Mouse (Mus musculus) kidney, embryonic 14.5 days (tissue): ENCODE measurements around the gene Tmem151a. TPM values are rescaled to one million over a fixed set of nuclear protein-coding genes. Genes with fewer than 3 reads are reported as not detected.

Experiments
- ATAC-seq: fragments of 200-750 bp; cut with Nextera tagmentation; 2 replicates; pipeline ENCODE4 v1.8.0; 2017; ENCODE audit warnings: moderate number of reproducible peaks, mild to moderate bottlenecking, moderate TSS enrichment, moderate library complexity; ENCODE audit not compliant: low FRiP score, low TSS enrichment
- H3K27ac ChIP-seq: fragments of 300-500 bp; sonication (generic); 2 replicates; pipeline ENCODE4 v1.5.1; 2014; ENCODE audit warnings: low read depth, mild to moderate bottlenecking, low read length, moderate library complexity, mixed read lengths
- H3K27me3 ChIP-seq: fragments of 300-500 bp; sonication (generic); 2 replicates; pipeline ENCODE4 v1.6.1; 2014; ENCODE audit warnings: mild to moderate bottlenecking, low read length; ENCODE audit not compliant: control insufficient read depth, insufficient read depth
- H3K36me3 ChIP-seq: fragments of 300-500 bp; sonication (generic); 2 replicates; pipeline ENCODE4 v1.6.1; 2014; ENCODE audit warnings: low read length, mixed read lengths; ENCODE audit not compliant: control insufficient read depth, insufficient read depth
- H3K4me1 ChIP-seq: fragments of 300-500 bp; sonication (generic); 2 replicates; pipeline ENCODE4 v1.6.1; 2014; ENCODE audit warnings: low read length, mixed read lengths; ENCODE audit not compliant: control insufficient read depth, insufficient read depth
- H3K4me2 ChIP-seq: fragments of 300-500 bp; sonication (generic); replicated peaks from 2 replicates; pipeline ENCODE4 v1.6.1; 2014; ENCODE audit warnings: low read depth, mild to moderate bottlenecking, low read length
- H3K4me3 ChIP-seq: fragments of 300-500 bp; sonication (generic); 2 replicates; pipeline ENCODE4 v1.5.1; 2014; ENCODE audit warnings: mild to moderate bottlenecking, low read length
- H3K9ac ChIP-seq: fragments of 300-500 bp; sonication (generic); 2 replicates; pipeline ENCODE4 v1.6.1; 2014; ENCODE audit warnings: low read depth, mild to moderate bottlenecking, low read length, moderate library complexity
- H3K9me3 ChIP-seq: fragments of 300-500 bp; sonication (generic); 2 replicates; pipeline ENCODE4 v1.6.1; 2016; ENCODE audit warnings: low read length; ENCODE audit not compliant: control insufficient read depth
- WGBS: fragments of 180-500 bp; shearing (Covaris S2); extraction: QIAGEN DNeasy Blood & Tissue Kit; methylation state at CpG from one replicate; pipeline ENCODE4 v1.1.7; 2014; 5-methylcytosine and 5-hydroxymethylcytosine counted together
- polyA plus RNA-seq: library from polyadenylated mRNA; unstranded; fragments of >200 nt; fragmentation: Nextera tagmentation; extraction: Ambion mirVana; gene quantifications from 2 replicates; pipeline ENCODE4 v1.2.1, GENCODE M21; 2014

The Tmem151a gene
- polyA plus RNA-seq, 1 experiment from 2014 or later: 1.7 TPM

DNA sequence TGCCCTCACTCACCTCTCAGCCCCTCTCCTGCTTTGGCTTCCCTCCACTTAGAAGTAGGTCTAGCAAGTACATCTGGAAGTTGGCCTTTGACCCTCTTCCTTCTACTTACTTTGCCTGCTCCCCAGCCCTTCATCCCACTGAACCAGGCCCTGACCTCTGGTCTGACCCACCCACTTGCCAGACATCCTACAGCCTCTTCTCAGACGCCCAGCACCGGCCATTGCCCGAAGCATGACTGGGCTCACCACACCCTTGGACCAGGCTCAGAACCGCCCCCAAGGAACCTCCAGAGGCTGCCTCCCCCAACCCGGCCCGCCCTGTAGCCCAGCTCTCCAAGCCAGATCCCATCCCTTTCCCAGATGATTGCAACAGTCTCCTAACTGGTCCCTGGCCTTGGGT lies 22.9 kb downstream of the Tmem151a start:
- no peak overlapping the region for H3K4me2 ChIP-seq
- ATAC-seq: no peak
- no peaks in the 10 kb centered on the region for H3K9me3 ChIP-seq
- H3K4me3 ChIP-seq: no peak overlapping the region
- no peaks in the 10 kb centered on the region for H3K36me3 ChIP-seq
- H3K4me1 ChIP-seq: peaks cover 47% of the 10 kb centered on the region
- no peak overlapping the region for H3K27ac ChIP-seq
- H3K9ac ChIP-seq: no peak overlapping the region
- H3K27me3 ChIP-seq: no peaks in the 10 kb centered on the region
- WGBS: 55% methylated on average over 6 of the region's 6 CpGs

GRCm38 (mm10) chr19:5062041-5062440 lies 23.3 kb downstream of the Tmem151a start:
- Histone ChIP-seq H3K4me1 (peaks cover 44% of the 10 kb centered on the region), H3K27ac (no peak overlapping the region), H3K4me2 (no peak overlapping the region), H3K9me3 (no peaks in the 10 kb centered on the region), H3K9ac (no peak overlapping the region), H3K36me3 (no peaks in the 10 kb centered on the region), H3K27me3 (no peaks in the 10 kb centered on the region), H3K4me3 (no peak overlapping the region)
- 89% methylated on average over 5 of the region's 5 CpGs for WGBS
- no peak for ATAC-seq

DNA sequence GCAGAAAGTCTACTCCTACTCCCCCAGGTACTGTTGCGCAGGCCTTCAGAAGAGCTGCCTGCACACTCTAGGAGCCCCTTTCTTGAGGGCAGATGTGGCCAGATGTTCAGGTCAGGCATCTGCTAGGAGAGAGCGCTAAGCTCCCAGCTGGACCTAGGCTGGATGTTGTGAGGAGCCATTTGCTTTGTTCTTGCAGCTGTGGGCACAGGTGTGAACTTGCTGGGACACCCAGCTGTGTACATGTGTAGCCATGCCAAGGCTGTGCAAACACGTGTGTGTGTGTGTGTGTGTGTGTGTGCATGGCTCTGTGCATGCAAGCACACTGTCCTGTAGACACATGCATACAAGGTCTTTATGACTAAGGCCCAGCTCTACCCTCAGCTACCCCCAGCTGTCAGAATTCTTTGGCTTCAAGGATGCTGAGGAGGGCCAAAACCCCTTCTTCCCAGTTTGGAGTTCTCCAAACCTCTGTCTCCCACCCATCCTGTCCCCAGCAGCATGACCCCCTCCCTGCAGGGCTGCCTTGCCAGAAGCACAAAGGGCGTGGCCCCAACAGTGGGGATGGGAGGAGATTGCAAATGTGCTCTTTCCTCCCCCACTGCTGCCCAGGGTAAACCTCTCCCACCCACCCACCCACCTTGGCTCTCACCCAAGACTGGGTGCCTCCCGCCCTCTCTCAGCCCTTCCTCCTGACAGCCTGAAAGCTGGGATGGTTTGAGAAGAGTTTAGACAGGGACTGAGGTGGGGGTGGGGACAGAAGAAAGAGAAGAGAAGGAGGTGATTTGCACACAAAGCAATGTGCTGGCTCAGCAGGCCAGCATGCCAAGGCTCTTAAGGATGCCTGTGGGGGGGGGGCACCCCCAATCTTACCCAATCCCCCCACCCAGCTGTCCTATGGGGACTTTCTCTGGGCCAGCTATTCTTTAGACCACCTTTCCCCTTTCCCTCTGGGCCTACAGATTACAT lies 24.7 kb downstream of the Tmem151a start:
- H3K27me3 ChIP-seq: no peaks in the 10 kb centered on the region
- ATAC-seq: peak; percentile 5; the same call in 1 of the 2 replicates
- H3K9ac ChIP-seq: no peak overlapping the region
- H3K36me3 ChIP-seq: no peaks in the 10 kb centered on the region
- no peak overlapping the region for H3K4me2 ChIP-seq
- peak overlapping the region; percentile 85 for H3K27ac ChIP-seq
- peaks cover 50% of the 10 kb centered on the region for H3K4me1 ChIP-seq
- H3K9me3 ChIP-seq: no peaks in the 10 kb centered on the region
- WGBS: 27% methylated on average over 5 of the region's 5 CpGs
- H3K4me3 ChIP-seq: no peak overlapping the region

GRCm38 (mm10) chr19:5058801-5059771 lies 26.2 kb downstream of the Tmem151a start:
- Histone ChIP-seq H3K27ac (peak overlapping the region; percentile 85), H3K4me2 (peak overlapping the region; percentile 12), H3K4me1 (peaks cover 41% of the 10 kb centered on the region), H3K9ac (no peak overlapping the region), H3K4me3 (no peak overlapping the region), H3K9me3 (no peaks in the 10 kb centered on the region), H3K27me3 (no peaks in the 10 kb centered on the region), H3K36me3 (no peaks in the 10 kb centered on the region)
- peak; percentile 48 for ATAC-seq
- WGBS: 10% methylated on average over 10 of the region's 10 CpGs

- WGBS: 26% methylated on average over 16 of the region's 16 CpGs
- Histone ChIP-seq H3K4me2 (no peak overlapping the region), H3K9ac (no peak overlapping the region), H3K4me1 (peaks cover 41% of the 10 kb centered on the region), H3K4me3 (no peak overlapping the region), H3K27me3 (peaks cover 6% of the 10 kb centered on the region; the same call in 1 of the 2 replicates), H3K9me3 (no peaks in the 10 kb centered on the region), H3K27ac (peak overlapping the region; percentile 85; the same call in 1 of the 2 replicates), H3K36me3 (no peaks in the 10 kb centered on the region)
- ATAC-seq: no peak
Observed at GRCm38 (mm10) chr19:5057876-5058775, 27.2 kb downstream of the Tmem151a start.

DNA sequence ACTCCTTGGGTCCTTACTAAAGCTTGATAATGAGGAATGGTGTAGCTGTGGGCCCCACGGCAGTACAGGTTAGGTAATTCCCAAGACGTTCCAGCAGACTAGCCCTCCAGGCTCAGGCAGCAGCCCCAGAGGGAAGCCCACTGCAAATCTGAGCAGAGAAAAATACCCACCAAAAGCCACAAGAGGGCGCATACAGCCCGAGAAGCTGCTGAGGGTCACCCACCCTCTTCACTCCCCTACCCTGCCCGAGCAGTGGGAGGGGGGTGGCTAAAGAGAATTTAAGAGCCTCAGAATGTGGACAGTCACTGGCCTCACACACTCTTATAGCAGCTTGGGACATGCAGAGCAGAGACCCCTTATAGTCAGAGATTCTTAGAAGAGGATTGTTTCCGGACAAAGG lies 29.1 kb downstream of the Tmem151a start:
- Histone ChIP-seq H3K27me3 (peaks cover 25% of the 10 kb centered on the region), H3K4me3 (no peak overlapping the region), H3K27ac (no peak overlapping the region), H3K4me2 (no peak overlapping the region), H3K9ac (no peak overlapping the region), H3K4me1 (peaks cover 54% of the 10 kb centered on the region), H3K9me3 (no peaks in the 10 kb centered on the region), H3K36me3 (no peaks in the 10 kb centered on the region)
- no peak for ATAC-seq
- 13% methylated on average over 6 of the region's 6 CpGs for WGBS

DNA sequence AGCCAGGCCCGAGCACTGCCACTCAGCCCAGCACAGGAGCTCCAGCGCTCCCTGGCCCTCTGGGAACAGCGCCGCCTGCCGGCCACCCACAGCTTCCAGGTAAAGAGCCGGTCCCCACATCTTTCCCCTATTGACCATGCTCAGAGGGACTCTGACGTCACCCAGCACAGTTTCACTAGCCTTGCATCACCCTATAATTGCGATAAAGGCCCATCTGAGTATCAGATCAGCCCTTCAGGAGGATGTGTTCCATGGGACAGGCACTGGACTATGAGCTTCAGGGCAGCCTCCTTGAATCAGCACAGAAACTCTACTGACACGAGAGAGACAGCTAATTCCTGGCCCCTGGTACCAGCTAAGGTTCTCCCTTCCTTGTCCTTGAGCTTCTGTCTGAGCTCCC lies 31.4 kb downstream of the Tmem151a start:
- Histone ChIP-seq H3K27ac (no peak overlapping the region), H3K4me1 (peaks cover 46% of the 10 kb centered on the region), H3K36me3 (peaks cover 3% of the 10 kb centered on the region; the same call in 1 of the 2 replicates), H3K9ac (no peak overlapping the region), H3K4me2 (no peak overlapping the region), H3K9me3 (no peaks in the 10 kb centered on the region), H3K27me3 (peaks cover 25% of the 10 kb centered on the region), H3K4me3 (no peak overlapping the region)
- no peak for ATAC-seq
- WGBS: 18% methylated on average over 9 of the region's 9 CpGs

DNA sequence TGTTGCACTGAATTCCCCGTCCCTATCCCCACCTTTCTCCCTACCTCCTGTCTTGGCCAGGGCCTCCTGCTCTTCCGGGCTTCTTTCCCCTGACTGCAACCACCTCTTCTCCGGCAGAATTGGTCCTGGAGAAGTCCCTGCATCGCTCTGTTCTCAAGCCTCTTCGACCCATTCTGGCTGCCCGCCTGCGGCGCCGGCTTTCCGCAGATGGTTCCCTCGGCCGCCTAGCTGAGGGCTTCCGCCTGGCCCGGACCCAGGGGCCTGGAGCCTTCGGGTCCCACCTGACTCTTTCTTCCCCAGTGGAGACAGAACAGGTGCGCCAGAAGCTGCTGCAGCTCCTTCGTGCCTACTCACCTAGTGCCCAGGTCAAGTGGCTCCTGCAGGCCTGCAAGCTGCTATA lies 32.5 kb downstream of the Tmem151a start:
- Histone ChIP-seq H3K9ac (no peak overlapping the region), H3K36me3 (peaks cover 9% of the 10 kb centered on the region; the same call in 1 of the 2 replicates), H3K27ac (no peak overlapping the region), H3K4me3 (no peak overlapping the region), H3K27me3 (peaks cover 25% of the 10 kb centered on the region), H3K9me3 (no peaks in the 10 kb centered on the region), H3K4me2 (no peak overlapping the region), H3K4me1 (peaks cover 36% of the 10 kb centered on the region)
- WGBS: 60% methylated on average over 17 of the region's 17 CpGs
- no peak for ATAC-seq
